In genomic region chr11:49105752-49106151, GRCm38 (mm10) we compare ENCODE assay signal across 36 mouse cellular contexts. TPM values are rescaled to one million over a fixed set of nuclear protein-coding genes. Genes with fewer than 3 reads are reported as not detected.
DNase-seq lines count a peak whose midpoint lies in the region; ATAC-seq and TF ChIP-seq lines count a peak whose summit lies in the region.
"Had no signal": no experiment of that assay in that cellular context is flagged by ENCODE, and none has a peak within 500 bp of the region (broad histone marks: within the 10 kb centered on the region; RNA-seq: fewer than 3 reads in every experiment).

No protein-coding gene starts in this region.

- 65% methylated on average over 1 of the region's 1 CpGs for WGBS in kidney, adult 2 months
- WGBS in kidney, embryonic 16.5 days, result 78% methylated on average over 1 of the region's 1 CpGs
- WGBS in lung, postnatal 0 days, result 64% methylated on average over 1 of the region's 1 CpGs

- no peaks in the 10 kb centered on the region for H3K4me1 ChIP-seq in kidney, adult 2 months (ENCODE audit: control insufficient read depth, insufficient read depth, low read length)
- no peaks in the 10 kb centered on the region for H3K4me1 ChIP-seq in kidney, embryonic 16.5 days (ENCODE audit: insufficient read depth, low read length)
- H3K4me1 ChIP-seq in lung, postnatal 0 days (ENCODE audit: insufficient read depth, low read depth, low read length), result no peaks in the 10 kb centered on the region
- H3K4me1 ChIP-seq: embryonic facial prominence, embryonic 15.5 days; heart, embryonic 15.5 days had no signal

- no peak overlapping the region for H3K9ac ChIP-seq in kidney, embryonic 16.5 days (replicated peaks; ENCODE audit: low read length)
- no peak overlapping the region for H3K9ac ChIP-seq in lung, postnatal 0 days (replicated peaks; ENCODE audit: low read depth)
- H3K9ac ChIP-seq: embryonic facial prominence, embryonic 12.5 days; embryonic facial prominence, embryonic 15.5 days; forebrain, postnatal 0 days; heart, embryonic 12.5 days; heart, embryonic 15.5 days; hindbrain, embryonic 14.5 days had no signal

- H3K27ac ChIP-seq in kidney, adult 2 months (ENCODE audit: insufficient read depth, low read depth, low read length), result peak overlapping the region; percentile 58
- H3K27ac ChIP-seq in kidney, embryonic 16.5 days (ENCODE audit: low read length), result no peak overlapping the region
- H3K27ac ChIP-seq in lung, postnatal 0 days (ENCODE audit: low read length), result no peak overlapping the region
- H3K27ac ChIP-seq: embryonic facial prominence, embryonic 12.5 days; embryonic facial prominence, embryonic 15.5 days; heart, embryonic 15.5 days; hindbrain, embryonic 14.5 days; hindbrain, postnatal 0 days had no signal

- ATAC-seq in kidney, embryonic 16.5 days (ENCODE audit: low FRiP score, low TSS enrichment), result no peak
- peak; percentile 16; the same call in 1 of the 2 replicates for ATAC-seq in lung, postnatal 0 days
- ATAC-seq: forebrain, embryonic 14.5 days; forebrain, postnatal 0 days; hindbrain, postnatal 0 days; inflammation-experienced regulatory T-cells, adult 6 months; intestine, embryonic 16.5 days; Patski had no signal

- H3K4me3 ChIP-seq in kidney, adult 2 months (ENCODE audit: insufficient read depth, low read depth, low read length), result no peak overlapping the region
- no peak overlapping the region for H3K4me3 ChIP-seq in kidney, embryonic 16.5 days (ENCODE audit: low read length)
- H3K4me3 ChIP-seq in lung, postnatal 0 days (ENCODE audit: low read depth, low read length), result no peak overlapping the region
- H3K4me3 ChIP-seq: embryonic facial prominence, embryonic 12.5 days; embryonic facial prominence, embryonic 15.5 days; heart, embryonic 12.5 days; heart, embryonic 15.5 days had no signal

- no peak overlapping the region for H3K4me2 ChIP-seq in kidney, embryonic 16.5 days (replicated peaks; ENCODE audit: low read depth, low read length)
- H3K4me2 ChIP-seq in lung, postnatal 0 days (replicated peaks; ENCODE audit: low read depth, low read length), result no peak overlapping the region
- H3K4me2 ChIP-seq: embryonic facial prominence, embryonic 12.5 days; embryonic facial prominence, embryonic 15.5 days; heart, embryonic 12.5 days; heart, embryonic 15.5 days; hindbrain, embryonic 14.5 days had no signal

- no peak for TF ChIP-seq EP300 in lung, postnatal 0 days (IDR thresholded peaks at IDR 0.05)

- H3K9me3 ChIP-seq in kidney, embryonic 16.5 days (ENCODE audit: low read length), result no peaks in the 10 kb centered on the region
- no peaks in the 10 kb centered on the region for H3K9me3 ChIP-seq in lung, postnatal 0 days (ENCODE audit: low read length)
- H3K9me3 ChIP-seq: embryonic facial prominence, embryonic 12.5 days; embryonic facial prominence, embryonic 15.5 days; G1E; heart, embryonic 12.5 days; heart, embryonic 15.5 days had no signal

- no peak for TF ChIP-seq CTCF in kidney, adult 2 months (conservative IDR thresholded peaks at IDR 0.05; ENCODE audit: insufficient read depth, insufficient read length, low read depth, low read length)
- TF ChIP-seq CTCF in lung, postnatal 0 days (IDR thresholded peaks at IDR 0.05), result no peak

- no peaks in the 10 kb centered on the region for H3K36me3 ChIP-seq in kidney, adult 2 months (ENCODE audit: control insufficient read depth, insufficient read depth, low read length)
- no peaks in the 10 kb centered on the region for H3K36me3 ChIP-seq in kidney, embryonic 16.5 days (ENCODE audit: insufficient read depth, low read length)
- no peaks in the 10 kb centered on the region for H3K36me3 ChIP-seq in lung, postnatal 0 days (ENCODE audit: insufficient read depth, low read length)
- H3K36me3 ChIP-seq: embryonic facial prominence, embryonic 12.5 days; embryonic facial prominence, embryonic 15.5 days; heart, embryonic 12.5 days; heart, embryonic 15.5 days had no signal

- no peaks in the 10 kb centered on the region for H3K27me3 ChIP-seq in kidney, adult 2 months (replicated peaks; ENCODE audit: control insufficient read depth, insufficient read depth, low read length)
- H3K27me3 ChIP-seq in kidney, embryonic 16.5 days (ENCODE audit: insufficient read depth, low read length), result no peaks in the 10 kb centered on the region
- H3K27me3 ChIP-seq in lung, postnatal 0 days (replicated peaks; ENCODE audit: insufficient read depth, low read length), result no peaks in the 10 kb centered on the region
- H3K27me3 ChIP-seq: CH12.LX; embryonic facial prominence, embryonic 12.5 days; embryonic facial prominence, embryonic 15.5 days; heart, embryonic 12.5 days; heart, embryonic 15.5 days had no signal

- peak; percentile 74 for DNase-seq in heart, adult 11 months
- DNase-seq in heart, adult 8-10 months (ENCODE audit: low spot score), result no peak
- peak; percentile 56 for DNase-seq in kidney, adult 2 months
- DNase-seq in lung, postnatal 0 days (ENCODE audit: low spot score), result no peak
- DNase-seq in lung, adult 18-20 months, result no peak
- DNase-seq: adrenal gland, postnatal 10 days; adrenal gland, postnatal 36 days; B cell, adult 2 months; cerebellum, adult 11 months; cerebellum, adult 2 months; cerebellum, adult 9-11 months; cerebellum, postnatal 25 days; forebrain, postnatal 0 days; gastrocnemius, postnatal 10 days; gastrocnemius, postnatal 36 days; heart, postnatal 10 days; heart, postnatal 36 days had no signal

- no peak for TF ChIP-seq POLR2A in kidney, adult 2 months (IDR thresholded peaks at IDR 0.05; ENCODE audit: low read depth, low read length)

RNA-seq across cellular contexts. Expression of gene Olfr1396, which starts 8.9 kb away (rescaled TPM):
- 1 to 10 TPM in 3 of 4 experiments, under 1 TPM in 1; 0.72 to 1.3 (median 1.1) TPM for total RNA-seq in heart, adult 8-10 months (2022)
- 2.7 and 4.1 TPM in 2 replicates for polyA plus RNA-seq in kidney, adult 2 months (2012; rRNA removed)
- polyA plus RNA-seq in kidney, embryonic 16.5 days (2015; fragmentation: Nextera tagmentation; extraction: Ambion mirVana), result 0.12 TPM in 1 of 2 replicates, not detected in the other
- polyA plus RNA-seq in lung, postnatal 0 days (2015; fragmentation: Nextera tagmentation; extraction: Ambion mirVana), result not detected in 2 replicates
- total RNA-seq: CH12.LX; common myeloid progenitor, adult 5-6 weeks; gastrocnemius, postnatal 10 days; gastrocnemius, postnatal 36 days; granulocyte monocyte progenitor cell, adult 5-6 weeks; hindbrain, postnatal 0 days had no signal
- polyA plus RNA-seq: cerebellum, adult 2 months; embryonic facial prominence, embryonic 12.5 days; forebrain, embryonic 11.5 days; forebrain, embryonic 14.5 days; frontal cortex, adult 2 months; G1E; heart, embryonic 12.5 days; hindbrain, embryonic 11.5 days; hindbrain, embryonic 14.5 days; hindbrain, postnatal 0 days; intestine, embryonic 16.5 days; Patski had no signal

RNA-seq across cellular contexts. Expression of gene Ifi47, which starts 29.4 kb away (rescaled TPM):
- total RNA-seq in heart, adult 8-10 months (2022), result 1 to 10 TPM; 2.2 to 3.0 (median 2.7) TPM
- polyA plus RNA-seq in kidney, adult 2 months (2012; rRNA removed), result 4.5 and 8.4 TPM in 2 replicates
- polyA plus RNA-seq in kidney, embryonic 16.5 days (2015; fragmentation: Nextera tagmentation; extraction: Ambion mirVana), result 2.1 and 2.6 TPM in 2 replicates
- polyA plus RNA-seq in lung, postnatal 0 days (2015; fragmentation: Nextera tagmentation; extraction: Ambion mirVana), result 11.7 and 13.1 TPM in 2 replicates

RNA-seq across cellular contexts. Expression of gene Olfr1395, which starts 36.3 kb away (rescaled TPM):
- not detected for total RNA-seq in heart, adult 8-10 months (2022)
- polyA plus RNA-seq in kidney, adult 2 months (2012; rRNA removed), result not detected in 2 replicates
- polyA plus RNA-seq in kidney, embryonic 16.5 days (2015; fragmentation: Nextera tagmentation; extraction: Ambion mirVana), result not detected in 2 replicates
- not detected in 2 replicates for polyA plus RNA-seq in lung, postnatal 0 days (2015; fragmentation: Nextera tagmentation; extraction: Ambion mirVana)
- total RNA-seq: adrenal gland, adult 18-20 months; adrenal gland, postnatal 10 days; adrenal gland, postnatal 36 days; CH12.LX; common myeloid progenitor, adult 5-6 weeks; forebrain, postnatal 0 days; gastrocnemius, postnatal 10 days; gastrocnemius, postnatal 36 days; granulocyte monocyte progenitor cell, adult 5-6 weeks; heart, postnatal 10 days; heart, postnatal 36 days; hindbrain, postnatal 0 days had no signal
- polyA plus RNA-seq: embryonic facial prominence, embryonic 12.5 days; forebrain, embryonic 11.5 days; forebrain, embryonic 14.5 days; forebrain, postnatal 0 days; G1E; heart, embryonic 12.5 days; heart, embryonic 15.5 days; hindbrain, embryonic 11.5 days; hindbrain, embryonic 14.5 days; hindbrain, postnatal 0 days; inflammation-experienced regulatory T-cells, adult 6 months; intestine, embryonic 16.5 days; Patski had no signal

RNA-seq across cellular contexts. Expression of gene Tgtp2, which starts 41.7 kb away (rescaled TPM):
- total RNA-seq in heart, adult 8-10 months (2022), result 1 to 10 TPM; 2.1 to 3.9 (median 3.1) TPM
- polyA plus RNA-seq in kidney, adult 2 months (2012; rRNA removed), result 12.1 and 15.1 TPM in 2 replicates
- 0.24 and 0.42 TPM in 2 replicates for polyA plus RNA-seq in kidney, embryonic 16.5 days (2015; fragmentation: Nextera tagmentation; extraction: Ambion mirVana)
- 4.7 and 4.9 TPM in 2 replicates for polyA plus RNA-seq in lung, postnatal 0 days (2015; fragmentation: Nextera tagmentation; extraction: Ambion mirVana)
- total RNA-seq: forebrain, postnatal 0 days; gastrocnemius, postnatal 10 days; heart, postnatal 10 days; hindbrain, postnatal 0 days had no signal
- polyA plus RNA-seq: forebrain, embryonic 11.5 days; forebrain, postnatal 0 days; heart, embryonic 12.5 days; hindbrain, embryonic 11.5 days; hindbrain, embryonic 14.5 days had no signal

RNA-seq across cellular contexts. Expression of gene Olfr1394, which starts 48.4 kb away (rescaled TPM):
- not detected for total RNA-seq in heart, adult 8-10 months (2022)
- polyA plus RNA-seq in kidney, adult 2 months (2012; rRNA removed), result 0.02 TPM in 1 of 2 replicates, not detected in the other
- polyA plus RNA-seq in kidney, embryonic 16.5 days (2015; fragmentation: Nextera tagmentation; extraction: Ambion mirVana), result not detected in 2 replicates
- not detected in 2 replicates for polyA plus RNA-seq in lung, postnatal 0 days (2015; fragmentation: Nextera tagmentation; extraction: Ambion mirVana)
- total RNA-seq: adrenal gland, adult 18-20 months; adrenal gland, postnatal 10 days; adrenal gland, postnatal 36 days; CH12.LX; common myeloid progenitor, adult 5-6 weeks; forebrain, postnatal 0 days; gastrocnemius, postnatal 10 days; gastrocnemius, postnatal 36 days; granulocyte monocyte progenitor cell, adult 5-6 weeks; heart, postnatal 10 days; heart, postnatal 36 days; hindbrain, postnatal 0 days had no signal
- polyA plus RNA-seq: cerebellum, adult 2 months; embryonic facial prominence, embryonic 12.5 days; forebrain, embryonic 11.5 days; forebrain, embryonic 14.5 days; forebrain, postnatal 0 days; frontal cortex, adult 2 months; G1E; heart, embryonic 12.5 days; heart, embryonic 15.5 days; hindbrain, embryonic 11.5 days; hindbrain, embryonic 14.5 days; hindbrain, postnatal 0 days; inflammation-experienced regulatory T-cells, adult 6 months; intestine, embryonic 16.5 days; Patski had no signal

Comparison
In these comparisons a context has a peak if more than half of its experiments do, and no peak if none do; other contexts are left out.
1. DNase-seq: peak in heart, adult 11 months (single experiment) and kidney, adult 2 months (single experiment); none in heart, adult 8-10 months (single experiment), lung, postnatal 0 days (single experiment) and lung, adult 18-20 months (0 of 2).